Mouse (Mus musculus) embryonic facial prominence, embryonic 11.5 days (tissue): ENCODE results near the gene Knl1. TPM values are rescaled to one million over a fixed set of nuclear protein-coding genes. Genes with fewer than 3 reads are reported as not detected.

ENCODE experiments used
- ATAC-seq: fragments of 200-750 bp; cut with Nextera tagmentation; replicated peaks from 2 replicates; pipeline ENCODE4 v1.8.0; 2017; ENCODE audit warnings: low read depth; ENCODE audit not compliant: insufficient number of reproducible peaks, low FRiP score, low TSS enrichment
- DNase-seq: peaks from one replicate; pipeline ENCODE4 v3.0.0-alpha.2; 2015; ENCODE audit warnings: low spot score
- H3K27ac ChIP-seq: fragments of 300-500 bp; sonication (generic); replicated peaks from 2 replicates; pipeline ENCODE4 v1.5.1; 2014; ENCODE audit warnings: mild to moderate bottlenecking, low read depth, low read length, control low read depth
- H3K27me3 ChIP-seq: fragments of 300-500 bp; sonication (generic); 2 replicates; pipeline ENCODE4 v1.6.1; 2014; ENCODE audit warnings: mild to moderate bottlenecking, low read length, moderate library complexity, mixed read lengths; ENCODE audit not compliant: control insufficient read depth, insufficient read depth
- H3K36me3 ChIP-seq: fragments of 300-500 bp; sonication (generic); replicated peaks from 2 replicates; pipeline ENCODE4 v1.6.1; 2014; ENCODE audit warnings: low read depth, mild to moderate bottlenecking, low read length, moderate library complexity, mixed read lengths; ENCODE audit not compliant: control insufficient read depth, insufficient read depth
- H3K4me1 ChIP-seq: fragments of 300-500 bp; sonication (generic); 2 replicates; pipeline ENCODE4 v1.6.1; 2014; ENCODE audit warnings: low read length, mixed read lengths; ENCODE audit not compliant: control insufficient read depth, insufficient read depth
- H3K4me2 ChIP-seq: fragments of 300-500 bp; sonication (generic); 2 replicates; pipeline ENCODE4 v1.6.1; 2014; ENCODE audit warnings: low read depth, mild to moderate bottlenecking, control low read depth, low read length, moderate library complexity
- H3K4me3 ChIP-seq: fragments of 300-500 bp; sonication (generic); 2 replicates; pipeline ENCODE4 v1.5.1; 2014; ENCODE audit warnings: low read depth, low read length, control low read depth
- H3K9ac ChIP-seq: fragments of 300-500 bp; sonication (generic); replicated peaks from 2 replicates; pipeline ENCODE4 v1.6.1; 2014; ENCODE audit warnings: mild to moderate bottlenecking, control low read depth, low read length
- H3K9me3 ChIP-seq: fragments of 300-500 bp; sonication (generic); replicated peaks from 2 replicates; pipeline ENCODE4 v1.6.1; 2016; ENCODE audit warnings: mild to moderate bottlenecking, low read length, inconsistent platforms, mixed read lengths; ENCODE audit not compliant: control insufficient read depth
- WGBS: fragments of 180-500 bp; shearing (Covaris S2); extraction: QIAGEN DNeasy Blood & Tissue Kit; methylation state at CpG from one replicate; pipeline ENCODE4 v1.1.7; 2014; 5-methylcytosine and 5-hydroxymethylcytosine counted together
- polyA plus RNA-seq: library from polyadenylated mRNA; unstranded; fragments of >200 nt; fragmentation: Nextera tagmentation; extraction: Ambion mirVana; gene quantifications from 2 replicates; pipeline ENCODE4 v1.2.1, GENCODE M21; 2014

Gene Knl1
- polyA plus RNA-seq, 1 experiment from 2014 or later: 40.8 TPM

GRCm38 (mm10) chr2:119147775-119148174, 100.9 kb downstream of the Knl1 start:
- H3K4me3 ChIP-seq: no peak overlapping the region

GRCm38 (mm10) chr2:119152255-119152654, 105.3 kb downstream of the Knl1 start:
- no peak for DNase-seq
- H3K36me3 ChIP-seq: peaks cover 3% of the 10 kb centered on the region; the same call in 1 of the 2 replicates
- WGBS: 91% methylated on average over 6 of the region's 6 CpGs

More at GRCm38 (mm10) chr2:119147775-119148174, 100.9 kb downstream of the Knl1 start:
- DNase-seq (no peak), ATAC-seq (no peak)
- Histone ChIP-seq H3K4me1 (no peaks in the 10 kb centered on the region), H3K4me2 (no peak overlapping the region), H3K9ac (no peak overlapping the region), H3K27ac (no peak overlapping the region), H3K9me3 (no peaks in the 10 kb centered on the region), H3K27me3 (no peaks in the 10 kb centered on the region), H3K36me3 (peaks cover 10% of the 10 kb centered on the region)
- WGBS: 93% methylated on average over 8 of the region's 8 CpGs

GRCm38 (mm10) chr2:119154683-119155082, 107.8 kb downstream of the Knl1 start:
- ATAC-seq: no peak
- Histone ChIP-seq H3K4me1 (no peaks in the 10 kb centered on the region), H3K27me3 (no peaks in the 10 kb centered on the region), H3K9me3 (no peaks in the 10 kb centered on the region), H3K4me2 (no peak overlapping the region), H3K4me3 (no peak overlapping the region), H3K36me3 (no peaks in the 10 kb centered on the region; the same call in 1 of the 2 replicates), H3K27ac (no peak overlapping the region), H3K9ac (no peak overlapping the region)
- DNase-seq: no peak
- WGBS: 82% methylated on average over 2 of the region's 2 CpGs

More at GRCm38 (mm10) chr2:119152255-119152654, 105.3 kb downstream of the Knl1 start:
- Histone ChIP-seq H3K4me2 (no peak overlapping the region), H3K9ac (no peak overlapping the region), H3K9me3 (no peaks in the 10 kb centered on the region), H3K4me1 (no peaks in the 10 kb centered on the region), H3K27me3 (no peaks in the 10 kb centered on the region), H3K4me3 (no peak overlapping the region), H3K27ac (no peak overlapping the region)
- no peak for ATAC-seq

Other genes with a start within 250 kb of the Knl1 start
- 176 and 195 TPM in 2 replicates for gene Knstrn, start 233.1 kb upstream of the Knl1 start, polyA plus RNA-seq
- 53.7 and 62.2 TPM in 2 replicates for gene Ivd, start 185.2 kb upstream of the Knl1 start, polyA plus RNA-seq
- gene Bahd1, start 146.7 kb upstream of the Knl1 start, polyA plus RNA-seq: 1.1 and 1.2 TPM in 2 replicates
- gene Chst14, start 120.6 kb upstream of the Knl1 start, polyA plus RNA-seq: 31.8 and 32.0 TPM in 2 replicates
- 22.6 and 26.4 TPM in 2 replicates for gene Ccdc32, start 17.7 kb upstream of the Knl1 start, polyA plus RNA-seq
- gene Rpusd2, start 12.3 kb upstream of the Knl1 start, polyA plus RNA-seq: 4.7 and 6.2 TPM in 2 replicates
- 79.2 and 82.1 TPM in 2 replicates for gene Rad51, start 65.7 kb downstream of the Knl1 start, polyA plus RNA-seq
- 43.1 and 44.2 TPM in 2 replicates for gene Rmdn3, start 109.9 kb downstream of the Knl1 start, polyA plus RNA-seq
- 2.9 and 6.4 TPM in 2 replicates for gene Gchfr, start 120.7 kb downstream of the Knl1 start, polyA plus RNA-seq
- 0.31 and 0.41 TPM in 2 replicates for gene Gm14137, start 127.4 kb downstream of the Knl1 start, polyA plus RNA-seq
- gene Zfyve19, start 161.5 kb downstream of the Knl1 start, polyA plus RNA-seq: 44.3 and 46.1 TPM in 2 replicates
- gene Dnajc17, start 161.7 kb downstream of the Knl1 start, polyA plus RNA-seq: 25.9 and 26.2 TPM in 2 replicates
- not detected in 2 replicates for gene Ppp1r14d, start 182.8 kb downstream of the Knl1 start, polyA plus RNA-seq
- gene Spint1, start 190.2 kb downstream of the Knl1 start, polyA plus RNA-seq: 8.9 and 9.8 TPM in 2 replicates
- gene Rhov, start 224.2 kb downstream of the Knl1 start, polyA plus RNA-seq: 2.2 and 2.3 TPM in 2 replicates
- gene Vps18, start 241.6 kb downstream of the Knl1 start, polyA plus RNA-seq: 9.2 and 9.6 TPM in 2 replicates